Mouse (Mus musculus) right cerebral cortex, adult 18-20 months (tissue): ENCODE measurements around the gene Fhl3.

Experiments used
- DNase-seq: peaks from one replicate; pipeline ENCODE4 v3.0.0; 2022; ENCODE audit warnings: mixed read lengths

The Fhl3 gene

DNA sequence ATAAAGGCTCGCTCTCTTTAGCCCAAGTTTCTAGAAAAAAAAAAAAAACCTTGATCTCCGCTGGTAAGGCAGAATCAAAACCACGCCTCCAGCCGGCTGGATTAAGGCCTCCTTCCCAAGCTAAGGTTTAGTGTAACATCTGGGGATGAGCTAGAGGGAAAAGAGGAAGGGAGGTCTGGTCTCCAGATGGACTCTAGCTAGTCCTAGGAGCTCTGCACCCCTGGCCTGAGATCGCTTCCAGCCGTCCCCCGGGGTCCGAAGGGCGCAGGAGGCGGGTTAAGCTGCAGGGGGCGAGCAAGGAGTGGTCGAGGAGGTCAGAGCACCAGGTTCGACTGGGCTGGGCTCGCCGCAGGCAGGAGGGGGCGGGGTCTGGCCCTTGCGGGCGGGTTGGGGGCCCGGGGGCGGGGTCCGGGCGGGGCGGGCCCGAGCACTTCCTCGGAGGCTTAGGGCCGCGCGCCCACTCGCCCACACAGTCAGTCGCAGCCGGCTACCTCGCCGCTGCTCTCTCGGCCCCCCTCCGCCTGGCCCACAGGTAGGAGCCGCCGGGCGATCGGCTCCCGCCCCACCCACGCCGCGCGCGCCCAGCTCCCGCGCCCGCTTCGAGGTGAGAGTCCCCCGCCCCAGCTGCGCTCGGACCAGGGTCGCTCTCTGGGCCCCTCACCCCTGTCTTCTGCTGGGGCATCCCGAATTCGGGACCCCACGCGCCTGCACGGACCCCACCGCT is at the start of gene Fhl3:
Gene Fhl3 (plus strand): TSS at position 454 of the 724 bp plus-strand sequence.
- DNase-seq, result no peak

DNA sequence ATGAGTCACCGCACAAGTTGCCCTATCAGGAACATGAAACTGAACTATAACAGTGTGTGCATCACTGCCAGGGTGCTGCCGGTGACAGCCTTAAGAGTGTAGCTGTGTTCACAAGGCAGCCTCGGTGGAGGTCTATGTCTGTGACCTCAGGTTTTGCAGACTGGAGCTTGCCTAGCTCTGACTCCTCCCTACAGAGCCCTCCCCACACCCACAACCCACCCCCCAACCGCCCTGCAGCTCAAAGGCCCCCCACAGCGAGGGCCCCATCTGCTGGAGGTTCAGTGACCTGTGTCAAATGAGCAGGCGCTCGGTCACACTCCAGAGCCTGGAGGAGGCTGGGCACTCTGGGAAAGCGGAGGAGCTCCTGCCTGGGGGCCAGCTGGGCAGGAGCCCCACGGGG is 47.6 kb upstream of the Fhl3 start:
- no peak for DNase-seq

GRCm38 (mm10) chr4:124656518-124656853 is 44.0 kb upstream of the Fhl3 start, which contains the start of gene Pou3f1:
TSS of gene Pou3f1 (plus strand) at chr4:124656807.
- no peak for DNase-seq

- DNase-seq, result peak; percentile 92
Measured at GRCm38 (mm10) chr4:124656854-124657650, 43.4 kb upstream of the Fhl3 start.

- no peak for DNase-seq
Measured at GRCm38 (mm10) chr4:124657781-124658180, 42.7 kb upstream of the Fhl3 start.

- DNase-seq, result no peak
Measured at GRCm38 (mm10) chr4:124658412-124658851, 42.1 kb upstream of the Fhl3 start.

DNA sequence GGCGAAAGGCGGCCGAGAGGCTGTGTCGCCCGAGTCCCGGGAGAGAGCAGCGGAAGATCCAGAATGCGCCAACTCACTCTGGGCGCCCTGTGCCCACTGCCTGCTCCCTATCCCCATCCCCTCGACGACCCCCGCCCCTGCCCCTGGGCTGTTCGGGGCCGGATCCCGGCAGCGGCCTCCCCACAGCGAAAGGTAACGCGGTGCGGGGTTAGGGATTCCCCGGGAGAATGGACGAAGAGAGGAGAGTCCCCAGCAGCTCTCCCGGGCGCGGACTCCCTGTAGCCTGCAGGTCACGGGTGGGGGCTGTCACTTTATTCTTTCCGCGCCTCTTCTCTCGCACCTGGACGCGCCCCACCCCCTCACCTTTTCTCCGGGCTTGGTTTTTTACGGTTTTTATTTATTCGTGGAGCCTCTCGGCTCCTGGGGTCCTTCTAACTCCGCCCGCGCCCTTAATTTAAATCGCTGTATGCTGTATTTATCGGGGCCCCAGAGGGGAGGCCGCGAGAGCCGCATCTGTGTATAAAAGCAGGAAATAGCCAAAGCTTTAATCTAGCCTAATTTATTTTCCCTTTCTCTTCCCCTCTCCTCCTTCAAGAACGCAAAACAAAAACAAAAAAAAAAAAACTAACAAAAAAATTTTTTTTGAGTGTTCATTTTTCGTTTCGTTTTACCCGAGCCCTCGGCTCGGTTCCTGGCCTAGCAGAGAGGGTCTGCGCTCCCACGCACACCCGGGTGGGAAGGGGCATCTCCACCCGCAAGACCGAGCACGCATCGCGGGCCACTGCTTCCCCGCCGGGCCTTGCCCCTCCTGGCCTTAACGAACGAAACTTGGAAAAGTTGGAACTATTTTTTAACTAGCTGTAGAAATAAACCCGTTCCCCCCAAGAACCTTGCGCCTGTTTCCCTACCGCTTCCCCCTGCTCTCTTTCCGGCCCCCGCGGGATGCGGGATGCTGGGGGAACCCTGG is 41.0 kb upstream of the Fhl3 start:
- DNase-seq, result no peak

DNA sequence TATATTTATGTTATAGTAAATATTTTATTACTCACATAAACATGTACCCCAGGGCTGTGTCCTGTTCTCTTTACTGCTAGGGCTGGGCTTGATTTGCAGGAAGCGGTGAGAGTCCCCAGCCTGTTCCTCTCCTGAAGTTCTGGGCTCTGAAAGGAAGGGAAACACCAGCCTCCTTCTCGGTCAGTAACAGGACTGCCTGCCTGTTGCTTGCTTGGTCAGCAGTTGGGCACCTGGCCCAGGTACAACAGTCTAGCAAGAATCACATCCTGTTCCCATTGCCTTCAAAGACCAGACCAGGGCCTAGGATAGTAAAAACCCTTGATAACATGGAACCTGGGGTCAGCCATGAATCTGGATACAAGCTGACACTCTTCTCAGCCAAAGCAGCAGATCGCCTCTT is 39.9 kb upstream of the Fhl3 start:
- DNase-seq, result no peak

DNA sequence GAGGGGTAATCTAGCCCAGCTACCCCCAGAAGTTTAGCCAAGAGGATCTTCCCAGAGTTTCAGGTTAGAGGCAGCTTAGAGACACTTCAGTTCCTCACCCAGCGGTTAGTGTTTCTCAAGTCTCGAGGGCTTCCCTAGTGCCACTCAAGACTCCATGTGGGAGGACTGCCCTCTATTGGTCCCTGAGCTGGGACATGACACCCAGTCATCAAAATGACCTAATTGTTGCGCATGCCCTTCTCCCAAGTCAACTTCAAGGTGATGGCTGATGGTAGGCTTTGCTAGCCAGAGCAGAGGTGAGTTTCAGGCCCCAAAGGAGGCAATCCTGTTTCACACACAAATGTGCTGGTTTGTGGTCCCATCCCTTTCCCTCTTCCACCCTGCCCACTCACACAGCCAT is 37.5 kb upstream of the Fhl3 start:
- no peak for DNase-seq

DNA sequence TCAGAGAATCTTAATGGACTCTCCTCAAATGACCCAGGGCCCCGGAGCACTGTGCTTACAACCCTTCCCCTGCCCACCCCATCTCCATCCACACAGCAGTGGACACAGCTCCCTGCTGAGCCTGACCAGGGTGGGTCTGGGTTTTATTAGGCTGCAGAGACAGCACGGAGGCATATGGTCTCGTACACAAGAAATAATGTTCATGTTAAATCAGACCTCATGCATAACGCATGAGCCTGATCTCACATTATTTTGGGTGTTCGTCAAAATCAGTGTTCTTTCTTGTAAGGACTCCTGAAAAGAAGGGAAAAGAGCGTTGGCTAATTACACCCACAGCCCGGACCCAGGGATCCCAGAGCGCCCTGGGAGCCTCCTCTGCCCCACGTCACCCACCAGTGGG is 36.3 kb upstream of the Fhl3 start:
- no peak for DNase-seq

GRCm38 (mm10) chr4:124664604-124665003 is 35.9 kb upstream of the Fhl3 start:
- DNase-seq, result no peak

GRCm38 (mm10) chr4:124667476-124668033 is 32.9 kb upstream of the Fhl3 start:
- no peak for DNase-seq

DNA sequence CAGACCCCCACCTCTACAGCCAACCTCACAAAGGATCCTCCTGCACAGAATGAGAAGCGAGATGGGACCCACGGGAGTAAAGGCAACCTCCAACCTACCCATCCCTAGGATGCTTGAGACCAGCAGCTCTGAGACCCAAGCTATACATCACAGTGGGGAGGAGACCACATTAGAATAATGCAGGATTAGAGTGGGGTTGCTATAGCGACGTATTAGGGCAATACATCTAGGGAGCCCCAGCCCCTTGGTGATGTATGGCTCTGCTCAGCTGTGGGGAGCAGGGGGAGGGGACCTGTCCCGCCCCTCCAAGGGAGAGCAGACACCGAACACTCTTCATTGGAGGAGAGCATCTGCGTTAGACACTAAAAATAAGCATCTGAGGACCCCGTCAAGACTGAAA is 32.4 kb upstream of the Fhl3 start:
- no peak for DNase-seq

DNA sequence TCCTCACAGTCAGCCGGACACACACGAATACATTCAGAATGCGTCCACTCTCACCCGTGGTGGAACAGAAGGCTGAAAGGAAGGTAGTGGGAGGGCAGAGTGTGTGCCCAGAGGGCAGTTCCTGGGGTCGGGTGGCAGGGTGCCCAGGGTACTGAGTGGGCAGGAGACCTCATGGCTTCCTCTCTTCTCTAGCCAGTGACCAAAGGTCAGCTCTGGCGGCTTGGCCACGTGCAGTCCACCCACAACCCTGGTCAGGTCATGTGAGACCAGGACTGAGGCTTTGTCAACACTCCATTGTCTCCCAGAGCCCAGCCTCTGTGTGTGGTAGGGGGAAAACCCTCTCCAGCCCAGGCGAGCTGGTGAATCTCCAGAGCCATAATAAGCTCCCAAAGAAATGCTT is 30.3 kb upstream of the Fhl3 start:
- DNase-seq, result no peak

GRCm38 (mm10) chr4:124671583-124671982 is 28.9 kb upstream of the Fhl3 start:
- DNase-seq, result no peak

- no peak for DNase-seq
Measured at GRCm38 (mm10) chr4:124672347-124673320, 27.9 kb upstream of the Fhl3 start.

DNA sequence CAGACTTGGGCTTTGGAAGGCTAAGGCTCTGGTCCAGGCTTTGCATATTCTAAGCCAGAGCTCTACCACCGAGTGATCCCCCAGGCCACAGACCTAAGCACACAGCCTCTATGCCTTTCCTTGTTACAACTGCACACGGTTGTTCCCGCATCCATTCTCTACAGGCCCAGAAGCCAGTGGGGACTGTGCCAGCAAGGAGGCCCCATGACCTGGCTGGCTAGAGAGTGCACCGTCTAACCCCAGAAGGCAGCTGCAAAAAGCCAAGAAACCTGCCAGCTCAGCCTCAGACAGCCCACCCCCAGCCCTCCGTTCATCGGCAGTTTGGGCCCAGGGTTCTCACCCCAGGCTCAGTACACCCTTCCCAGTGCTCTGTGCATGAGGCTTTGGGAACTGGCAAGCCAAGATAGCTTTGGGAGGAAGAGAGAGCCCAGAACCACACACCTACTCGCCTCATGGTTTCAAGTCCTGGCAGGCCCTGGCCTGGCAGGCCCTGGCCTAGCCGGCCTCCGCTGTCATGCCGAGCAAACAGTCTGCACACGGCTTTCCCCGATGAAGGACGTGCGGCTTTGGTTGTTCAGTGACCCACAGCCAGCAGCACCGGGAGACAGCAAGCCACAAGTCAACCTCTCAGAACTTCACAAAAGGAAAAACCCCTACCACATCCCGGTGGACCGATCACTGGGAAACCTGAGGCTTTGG is 26.0 kb upstream of the Fhl3 start:
- no peak for DNase-seq

DNA sequence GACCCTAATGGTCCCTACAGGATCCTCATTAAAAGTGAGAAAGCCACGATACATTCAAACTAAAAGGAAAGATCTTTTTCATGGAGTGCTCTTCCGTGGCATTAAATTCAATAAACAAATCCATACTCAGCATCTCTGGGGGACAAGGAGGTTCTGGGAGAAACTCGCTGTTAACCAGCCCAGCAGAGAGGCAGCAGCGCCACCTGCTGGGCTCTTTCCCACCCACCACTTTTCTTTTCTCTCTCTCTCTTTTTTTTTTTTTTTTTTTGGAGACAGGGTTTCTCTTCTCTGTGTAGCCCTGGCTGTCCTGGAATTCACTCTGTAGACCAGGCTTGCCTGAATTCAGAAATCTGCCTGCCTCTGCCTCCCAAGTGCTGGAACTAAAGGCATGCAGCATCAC is 25.5 kb upstream of the Fhl3 start:
- DNase-seq, result peak; percentile 65

DNA sequence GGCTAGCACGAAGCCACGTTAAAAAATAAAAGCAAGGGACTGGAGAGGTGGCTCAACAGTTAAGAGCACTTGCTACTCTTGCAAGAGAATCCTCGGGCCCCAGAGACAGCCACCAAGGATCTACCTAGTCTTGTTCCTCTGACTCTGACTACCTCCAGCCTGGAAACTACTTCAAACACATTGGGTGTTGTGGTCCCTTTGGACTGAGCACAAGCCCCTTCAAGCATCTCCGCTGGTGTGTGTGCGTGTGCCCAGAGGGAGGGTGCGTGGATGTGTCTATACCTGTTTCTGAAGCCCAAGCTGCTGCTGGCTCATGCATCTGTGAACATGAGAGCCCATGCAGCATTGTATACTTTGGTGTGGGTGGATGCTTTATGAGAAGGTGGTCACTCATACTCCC is 24.5 kb upstream of the Fhl3 start:
- no peak for DNase-seq

- no peak for DNase-seq
Measured at GRCm38 (mm10) chr4:124682270-124682669, 18.2 kb upstream of the Fhl3 start.

- no peak for DNase-seq
Measured at GRCm38 (mm10) chr4:124683474-124683873, 17.0 kb upstream of the Fhl3 start.
